In genomic region chr5:134456503-134456962, GRCm38 (mm10) we compare ENCODE assay signal across 7 mouse cellular contexts. TPM values are rescaled to one million over a fixed set of nuclear protein-coding genes. Genes with fewer than 3 reads are reported as not detected.
DNase-seq lines count a peak whose midpoint lies in the region; ATAC-seq lines count a peak whose summit lies in the region.

Gene Gtf2ird1 (minus strand): TSS chr5:134456716.

- no peaks in the 10 kb centered on the region for H3K27me3 ChIP-seq in intestine, embryonic 14.5 days (replicated peaks; ENCODE audit: control insufficient read depth, insufficient read depth, low read length)

- peak within 1 kb of the TSS; percentile 91 for H3K27ac ChIP-seq in intestine, embryonic 14.5 days (ENCODE audit: low read depth)

- H3K4me1 ChIP-seq in intestine, embryonic 14.5 days (replicated peaks; ENCODE audit: control insufficient read depth, insufficient read depth, low read length) = peaks cover 12% of the 10 kb centered on the region; the same call in 1 of the 2 replicates

- intact Hi-C loops in gastrocnemius, postnatal 36 days (cut with DNase I) = loop anchor here (2.0 kb wide), 1 partner anchor 38 kb away; no protein-coding TSS in a partner anchor

- H3K36me3 ChIP-seq in intestine, embryonic 14.5 days (ENCODE audit: control insufficient read depth, insufficient read depth, low read length) = peaks cover 8% of the 10 kb centered on the region

- WGBS in intestine, embryonic 14.5 days = 2% methylated on average over 43 of the region's 44 CpGs

- no peaks in the 10 kb centered on the region for H3K9me3 ChIP-seq in intestine, embryonic 14.5 days (ENCODE audit: control insufficient read depth, low read length)

- DNase-seq in adrenal gland, adult 18-20 months (ENCODE audit: low spot score in 2 of 2) = peak; percentile 60 to 62
- DNase-seq in embryo, embryonic 10 days (ENCODE audit: low spot score) = peak; percentile 75
- DNase-seq in gastrocnemius, postnatal 36 days = peak; percentile 59 to 61
- DNase-seq in intestine, embryonic 14.5 days (ENCODE audit: low spot score) = peak; percentile 89
- peak; percentile 64 to 78 for DNase-seq in left cerebral cortex, adult 9 months (ENCODE audit: low spot score in 2 of 2)
- DNase-seq in right cerebral cortex, postnatal 14 days = peak; percentile 79

- peak; percentile 83 for ATAC-seq in intestine, embryonic 14.5 days (replicated peaks; ENCODE audit: low FRiP score, low TSS enrichment, low read depth)
- ATAC-seq in megakaryocyte, adult 5-6 weeks (ENCODE audit: poor library complexity, severe bottlenecking) = peak; percentile 60

- H3K9ac ChIP-seq in intestine, embryonic 14.5 days (ENCODE audit: low read length) = peak within 1 kb of the TSS; percentile 90

- H3K4me3 ChIP-seq in intestine, embryonic 14.5 days (ENCODE audit: low read depth, low read length) = peak within 1 kb of the TSS; percentile 79

- peak within 1 kb of the TSS; percentile 88 for H3K4me2 ChIP-seq in intestine, embryonic 14.5 days (ENCODE audit: low read length)

RNA-seq across cellular contexts. Expression of gene Gtf2ird1, which starts in this region (rescaled TPM):
- total RNA-seq in adrenal gland, adult 18-20 months (2021) = 10 to 100 TPM; 44.9 to 71.0 TPM
- total RNA-seq in gastrocnemius, postnatal 36 days (2021) = 1 to 10 TPM; 8.2 to 9.2 TPM
- polyA plus RNA-seq in intestine, embryonic 14.5 days (2014; fragmentation: Nextera tagmentation; extraction: Ambion mirVana) = 85.9 and 101 TPM in 2 replicates
- 4.9 and 5.7 TPM in 2 replicates for total RNA-seq in megakaryocyte, adult 5-6 weeks (2015)
- 4.4 and 8.7 TPM in 2 replicates for total RNA-seq in megakaryocyte, adult 5-6 weeks (2017)

Comparison
In these comparisons a context has a peak if more than half of its experiments do, and no peak if none do; other contexts are left out.
1. Peak in every context shown above with its lines: DNase-seq, ATAC-seq, H3K4me3 ChIP-seq and H3K27ac ChIP-seq.
2. RNA of gene Gtf2ird1 (total RNA-seq): 44.9 to 71.0 TPM in adrenal gland, adult 18-20 months; 8.2 to 9.2 TPM in gastrocnemius, postnatal 36 days and 4.4 to 8.7 TPM in megakaryocyte, adult 5-6 weeks; every median in the first group is over 4 times any median in the second.